Mouse (Mus musculus) adrenal gland, adult 18-20 months (tissue): ENCODE results near the gene Acta1. TPM values are rescaled to one million over a fixed set of nuclear protein-coding genes. Genes with fewer than 3 reads are reported as not detected.

ENCODE experiments used
- DNase-seq, 2 experiments: peaks; one replicate each; pipeline ENCODE4 v3.0.0; 2021 to 2022; ENCODE audit warnings: low spot score in 2 of 2
- total RNA-seq, 2 experiments: library from RNA; stranded (reverse); gene quantifications; 1 replicate in 1 of 2; 2 replicates in 1 of 2; pipeline ENCODE4 v1.2.3; 2021

Gene Acta1
- total RNA-seq, 2 experiments from 2014 or later, result 0.27 to 30.4 TPM

GRCm38 (mm10) chr8:123884721-123885565 lies 9.6 kb downstream of the Acta1 start:
- DNase-seq, result no peak

GRCm38 (mm10) chr8:123883094-123883493 lies 11.5 kb downstream of the Acta1 start:
- no peak for DNase-seq

- DNase-seq, result no peak
Measured at GRCm38 (mm10) chr8:123882412-123882811, 12.1 kb downstream of the Acta1 start.

GRCm38 (mm10) chr8:123880821-123881350 lies 13.7 kb downstream of the Acta1 start:
- no peak for DNase-seq

- no peak for DNase-seq
Measured at GRCm38 (mm10) chr8:123880271-123880670, 14.3 kb downstream of the Acta1 start.

- no peak for DNase-seq
Measured at GRCm38 (mm10) chr8:123877865-123878264, 16.7 kb downstream of the Acta1 start.

- no peak for DNase-seq
Measured at GRCm38 (mm10) chr8:123874324-123874723, 20.2 kb downstream of the Acta1 start.

GRCm38 (mm10) chr8:123873364-123873763 lies 21.2 kb downstream of the Acta1 start:
- DNase-seq, result no peak

- no peak for DNase-seq
Measured at GRCm38 (mm10) chr8:123872048-123872447, 22.5 kb downstream of the Acta1 start.

- DNase-seq, result no peak
Measured at GRCm38 (mm10) chr8:123866971-123867370, 27.6 kb downstream of the Acta1 start.

- no peak for DNase-seq
Measured at GRCm38 (mm10) chr8:123865786-123866185, 28.8 kb downstream of the Acta1 start.

GRCm38 (mm10) chr8:123860386-123860785 lies 34.2 kb downstream of the Acta1 start:
- DNase-seq, result no peak

GRCm38 (mm10) chr8:123859648-123860259 lies 34.8 kb downstream of the Acta1 start, which contains the start of gene Ccsap:
Ccsap (minus strand) TSS chr8:123860209.
- DNase-seq, result peak; percentile 50 to 53

GRCm38 (mm10) chr8:123858941-123859647 lies 35.5 kb downstream of the Acta1 start:
- DNase-seq, result peak; percentile 89 to 90

GRCm38 (mm10) chr8:123858574-123858940 lies 36.0 kb downstream of the Acta1 start:
- peak in 1 of 2 experiments; percentile 13 for DNase-seq

- no peak for DNase-seq
Measured at GRCm38 (mm10) chr8:123857361-123857760, 37.2 kb downstream of the Acta1 start.

- no peak for DNase-seq
Measured at GRCm38 (mm10) chr8:123854733-123855475, 39.6 kb downstream of the Acta1 start.

GRCm38 (mm10) chr8:123854252-123854651 lies 40.3 kb downstream of the Acta1 start:
- DNase-seq, result no peak

- DNase-seq, result no peak
Measured at GRCm38 (mm10) chr8:123851590-123851989, 43.0 kb downstream of the Acta1 start.

GRCm38 (mm10) chr8:123849352-123849751 lies 45.2 kb downstream of the Acta1 start:
- no peak for DNase-seq

- DNase-seq, result no peak
Measured at GRCm38 (mm10) chr8:123847546-123847945, 47.0 kb downstream of the Acta1 start.
